Mouse (Mus musculus): ENCODE data around the gene St6gal1. TPM values are rescaled to one million over a fixed set of nuclear protein-coding genes. Genes with fewer than 3 reads are reported as not detected.

St6gal1 gene
- polyA plus RNA-seq, 1 experiment from 2014 or later: 7.7 TPM

GRCm38 (mm10) chr16:23282941-23283340 is 58.4 kb downstream of the St6gal1 start:
- DNase-seq (ENCODE audit: low spot score) (no peak), ATAC-seq (ENCODE audit: low FRiP score, low TSS enrichment) (no peak)
- H3K27ac ChIP-seq (replicated peaks): no peak overlapping the region
- no peak overlapping the region for H3K9ac ChIP-seq (ENCODE audit: low read length)
- H3K4me1 ChIP-seq (replicated peaks; ENCODE audit: control insufficient read depth, insufficient read depth): no peaks in the 10 kb centered on the region
- H3K36me3 ChIP-seq (ENCODE audit: control insufficient read depth, insufficient read depth, low read length): no peaks in the 10 kb centered on the region
- no peak overlapping the region for H3K4me2 ChIP-seq (replicated peaks; ENCODE audit: low read depth)
- 86% methylated on average over 5 of the region's 5 CpGs for WGBS
- no peaks in the 10 kb centered on the region for H3K27me3 ChIP-seq (ENCODE audit: control insufficient read depth, insufficient read depth, low read length)
- no peak overlapping the region for H3K4me3 ChIP-seq (ENCODE audit: low read depth, low read length)
- H3K9me3 ChIP-seq (ENCODE audit: control insufficient read depth, low read length): no peaks in the 10 kb centered on the region
- no peak for TF ChIP-seq CTCF (IDR thresholded peaks at IDR 0.05; ENCODE audit: low read depth)
- TF ChIP-seq EP300 (optimal IDR thresholded peaks at IDR 0.05): no peak

- H3K4me2 ChIP-seq (replicated peaks; ENCODE audit: low read depth): no peak overlapping the region
- H3K9ac ChIP-seq (ENCODE audit: low read length): no peak overlapping the region
- 80% methylated on average over 1 of the region's 1 CpGs for WGBS
- H3K27ac ChIP-seq (replicated peaks): no peak overlapping the region
- H3K9me3 ChIP-seq (ENCODE audit: control insufficient read depth, low read length): no peaks in the 10 kb centered on the region
- no peaks in the 10 kb centered on the region for H3K36me3 ChIP-seq (ENCODE audit: control insufficient read depth, insufficient read depth, low read length)
- H3K27me3 ChIP-seq (ENCODE audit: control insufficient read depth, insufficient read depth, low read length): no peaks in the 10 kb centered on the region
- H3K4me3 ChIP-seq (ENCODE audit: low read depth, low read length): no peak overlapping the region
- DNase-seq (ENCODE audit: low spot score) (no peak), ATAC-seq (ENCODE audit: low FRiP score, low TSS enrichment) (no peak)
- TF ChIP-seq EP300 (optimal IDR thresholded peaks at IDR 0.05) (no peak), CTCF (IDR thresholded peaks at IDR 0.05; ENCODE audit: low read depth) (no peak)
- H3K4me1 ChIP-seq (replicated peaks; ENCODE audit: control insufficient read depth, insufficient read depth): no peaks in the 10 kb centered on the region
Measured at GRCm38 (mm10) chr16:23283677-23284076, 59.1 kb downstream of the St6gal1 start.

- H3K4me1 ChIP-seq (replicated peaks; ENCODE audit: control insufficient read depth, insufficient read depth): no peaks in the 10 kb centered on the region
- H3K4me2 ChIP-seq (replicated peaks; ENCODE audit: low read depth): no peak overlapping the region
- H3K27me3 ChIP-seq (ENCODE audit: control insufficient read depth, insufficient read depth, low read length): no peaks in the 10 kb centered on the region
- no peak overlapping the region for H3K27ac ChIP-seq (replicated peaks)
- no peak overlapping the region for H3K9ac ChIP-seq (ENCODE audit: low read length)
- ATAC-seq (ENCODE audit: low FRiP score, low TSS enrichment) (no peak), DNase-seq (ENCODE audit: low spot score) (no peak)
- no peak for TF ChIP-seq EP300 (optimal IDR thresholded peaks at IDR 0.05)
- TF ChIP-seq CTCF (IDR thresholded peaks at IDR 0.05; ENCODE audit: low read depth): no peak
- no peaks in the 10 kb centered on the region for H3K9me3 ChIP-seq (ENCODE audit: control insufficient read depth, low read length)
- no peaks in the 10 kb centered on the region for H3K36me3 ChIP-seq (ENCODE audit: control insufficient read depth, insufficient read depth, low read length)
- WGBS: 75% methylated on average over 15 of the region's 15 CpGs
- no peak overlapping the region for H3K4me3 ChIP-seq (ENCODE audit: low read depth, low read length)
Measured at GRCm38 (mm10) chr16:23284470-23285394, 60.2 kb downstream of the St6gal1 start.

GRCm38 (mm10) chr16:23286380-23287097 is 62.0 kb downstream of the St6gal1 start:
- ATAC-seq (ENCODE audit: low FRiP score, low TSS enrichment): no peak
- Histone ChIP-seq H3K9ac (ENCODE audit: low read length) (no peak overlapping the region), H3K4me2 (replicated peaks; ENCODE audit: low read depth) (no peak overlapping the region)

GRCm38 (mm10) chr16:23287312-23288040 is 62.9 kb downstream of the St6gal1 start:
- no peaks in the 10 kb centered on the region for H3K27me3 ChIP-seq (ENCODE audit: control insufficient read depth, insufficient read depth, low read length)
- H3K9ac ChIP-seq (ENCODE audit: low read length): no peak overlapping the region
- ATAC-seq (ENCODE audit: low FRiP score, low TSS enrichment) (no peak), DNase-seq (ENCODE audit: low spot score) (no peak)
- 91% methylated on average over 10 of the region's 10 CpGs for WGBS
- no peak overlapping the region for H3K4me2 ChIP-seq (replicated peaks; ENCODE audit: low read depth)
- no peaks in the 10 kb centered on the region for H3K4me1 ChIP-seq (replicated peaks; ENCODE audit: control insufficient read depth, insufficient read depth)
- H3K4me3 ChIP-seq (ENCODE audit: low read depth, low read length): no peak overlapping the region
- no peak overlapping the region for H3K27ac ChIP-seq (replicated peaks)
- no peaks in the 10 kb centered on the region for H3K36me3 ChIP-seq (ENCODE audit: control insufficient read depth, insufficient read depth, low read length)
- no peaks in the 10 kb centered on the region for H3K9me3 ChIP-seq (ENCODE audit: control insufficient read depth, low read length)
- TF ChIP-seq EP300 (optimal IDR thresholded peaks at IDR 0.05) (no peak), CTCF (IDR thresholded peaks at IDR 0.05; ENCODE audit: low read depth) (no peak)

More at GRCm38 (mm10) chr16:23286380-23287097, 62.0 kb downstream of the St6gal1 start:
- Histone ChIP-seq H3K9me3 (ENCODE audit: control insufficient read depth, low read length) (no peaks in the 10 kb centered on the region), H3K4me1 (replicated peaks; ENCODE audit: control insufficient read depth, insufficient read depth) (no peaks in the 10 kb centered on the region), H3K27ac (replicated peaks) (no peak overlapping the region), H3K27me3 (ENCODE audit: control insufficient read depth, insufficient read depth, low read length) (no peaks in the 10 kb centered on the region), H3K4me3 (ENCODE audit: low read depth, low read length) (no peak overlapping the region), H3K36me3 (ENCODE audit: control insufficient read depth, insufficient read depth, low read length) (no peaks in the 10 kb centered on the region)
- TF ChIP-seq EP300 (optimal IDR thresholded peaks at IDR 0.05): no peak
- no peak for TF ChIP-seq CTCF (IDR thresholded peaks at IDR 0.05; ENCODE audit: low read depth)
- no peak for DNase-seq (ENCODE audit: low spot score)
- 74% methylated on average over 11 of the region's 11 CpGs for WGBS

Measured in stomach, postnatal 0 days (tissue).